Mouse (Mus musculus): Measurements from ENCODE around the gene Ice2.

The Ice2 gene

DNA sequence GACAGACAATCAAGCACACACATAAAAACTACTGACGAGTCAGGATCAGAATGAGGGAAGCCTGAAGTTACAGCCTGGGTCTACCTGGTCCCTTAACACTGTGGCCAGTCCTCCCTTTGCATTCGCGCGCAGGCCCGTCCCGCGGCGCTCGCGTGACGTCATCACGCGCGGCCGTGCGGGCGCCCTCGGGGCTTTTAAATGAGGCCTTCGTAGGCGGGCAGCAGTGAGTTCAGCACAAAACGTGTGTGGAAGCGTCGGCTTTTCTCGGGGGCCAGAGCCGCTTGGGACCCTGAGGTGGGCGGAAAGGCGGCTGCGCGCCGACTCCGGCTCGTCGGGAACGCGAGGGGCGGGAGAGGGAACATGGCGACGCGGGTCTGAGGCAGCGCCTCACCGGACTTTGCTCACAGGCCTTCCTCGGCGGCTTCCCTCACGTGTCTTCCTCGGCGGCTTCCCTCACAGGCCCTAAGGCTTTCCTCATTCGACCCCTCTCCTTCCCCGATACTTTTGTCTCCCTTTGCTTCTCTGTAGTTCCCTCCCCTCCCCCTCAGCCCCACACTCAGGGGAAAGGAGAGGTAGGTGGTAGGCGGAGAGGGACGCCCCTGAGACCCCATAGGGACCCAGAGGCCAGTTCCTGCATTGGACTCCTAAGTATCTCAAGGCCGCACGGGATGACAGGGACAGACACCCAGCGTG lies at the start of gene Ice2:
Ice2 (plus strand) TSS at position 147 of the 693 bp plus-strand sequence.
- CTCF ChIA-PET: interaction anchor here in 2 of 4 experiments (1.2 to 1.4 kb wide), 4 partner anchors 11 to 82 kb away, joined by 3 to 4 read pairs (median 4); no protein-coding TSS in a partner anchor
- POLR2A ChIA-PET: interaction anchor here in 2 of 4 experiments (0.7 to 1.5 kb wide), 6 partner anchors 8 to 82 kb away, joined by 3 to 4 read pairs (median 3); partner anchors contain the start of gene Anxa2 (in 1 of the 2)

DNA sequence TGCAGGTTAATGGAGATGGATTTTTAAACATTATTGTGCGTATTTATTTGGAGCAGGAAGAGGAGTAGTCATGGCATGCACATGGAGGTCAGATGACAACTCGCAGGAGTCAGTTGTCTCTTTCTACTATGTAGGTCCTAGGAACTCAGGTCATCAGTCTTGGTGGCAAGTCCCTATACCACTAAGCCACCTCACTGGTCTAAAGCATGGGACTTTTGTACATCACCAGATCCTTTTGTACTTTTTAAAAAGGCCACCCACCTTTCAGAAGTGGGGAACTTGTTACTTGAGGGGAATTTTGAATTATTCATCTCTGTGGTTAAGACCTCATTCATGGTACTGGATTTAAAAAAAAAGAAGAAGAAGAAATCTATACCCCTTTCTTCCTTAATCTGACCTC lies 48.2 kb upstream of the Ice2 start:
- ChIA-PET CTCF (no interaction called here), POLR2A (interaction anchor here in 1 of 4 experiments (0.8 kb wide), 1 partner anchor 11 kb away, joined by 3 read pairs; no protein-coding TSS in a partner anchor)

DNA sequence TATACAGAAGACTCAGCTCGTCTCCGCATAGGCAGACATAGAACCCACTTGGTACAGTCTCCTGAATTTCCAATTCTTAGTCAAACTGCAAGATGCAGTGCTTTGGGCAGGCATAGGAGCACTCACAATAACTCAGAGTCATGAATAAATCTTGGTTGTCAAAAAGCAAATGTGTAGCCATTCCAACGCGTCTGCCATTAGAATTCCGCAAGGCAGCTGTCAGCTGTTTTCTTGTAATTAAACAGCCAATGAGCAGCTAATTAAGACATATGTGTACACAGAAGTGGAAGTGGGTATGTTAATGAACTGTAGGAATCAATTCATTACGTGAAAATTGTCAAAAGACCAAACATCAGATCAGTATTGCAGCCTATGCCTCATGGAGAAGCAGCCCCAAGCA lies 43.5 kb upstream of the Ice2 start:
- ChIA-PET CTCF (interaction anchor here in 2 of 4 experiments (1.0 to 2.7 kb wide), 3 partner anchors 13 to 126 kb away, joined by 3 to 10 read pairs (median 8); no protein-coding TSS in a partner anchor), POLR2A (interaction anchor here in 2 of 4 experiments (0.8 to 1.9 kb wide), 3 partner anchors 10 to 26 kb away, joined by 3 to 6 read pairs (median 3); no protein-coding TSS in a partner anchor)

DNA sequence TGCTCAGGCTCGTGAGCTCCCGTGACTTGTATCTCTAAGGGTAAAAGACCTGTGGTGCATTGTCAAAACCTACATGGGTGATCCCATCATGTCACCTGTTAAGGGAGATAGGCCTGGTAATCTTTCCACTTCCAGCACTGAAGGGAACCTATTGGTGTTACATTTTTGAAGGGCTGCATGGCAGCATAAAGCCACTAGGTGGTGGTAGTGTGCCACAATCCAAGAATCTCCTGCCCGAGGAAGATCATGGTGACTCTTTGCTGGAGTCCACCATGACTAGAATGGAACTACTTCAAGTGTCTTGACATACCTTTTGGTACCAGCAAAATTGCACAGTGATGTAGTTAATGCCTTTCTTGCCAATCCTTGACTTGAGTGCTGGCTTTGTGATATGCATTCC lies 39.9 kb upstream of the Ice2 start:
- POLR2A ChIA-PET: interaction anchor here in 2 of 4 experiments (0.6 to 0.8 kb wide), 2 partner anchors 572 to 928 kb away, joined by 3 to 5 read pairs; no protein-coding TSS in a partner anchor
- CTCF ChIA-PET: interaction anchor here (0.6 to 2.5 kb wide), 21 partner anchors 9 to 929 kb away, joined by 3 to 34 read pairs (median 4); no protein-coding TSS in a partner anchor

DNA sequence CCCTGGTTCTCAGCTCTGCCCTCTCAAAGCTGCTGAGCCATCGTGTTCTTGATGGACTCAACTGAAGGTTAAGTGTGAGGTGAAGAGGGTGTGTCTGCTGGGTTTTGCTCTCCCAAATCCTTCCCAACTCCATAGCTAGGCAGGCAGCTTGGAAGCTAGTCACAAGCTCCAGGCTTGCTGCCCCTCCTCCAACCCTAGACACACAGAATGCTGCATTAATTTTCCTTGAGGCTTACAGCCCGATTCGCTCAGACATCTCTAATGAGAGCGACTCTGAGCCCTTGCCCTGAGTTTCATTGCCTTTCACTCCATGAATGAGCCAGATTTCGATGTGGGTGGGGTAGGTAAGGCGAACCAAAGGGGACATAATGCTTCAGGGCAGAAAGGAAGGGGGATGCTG lies 38.9 kb upstream of the Ice2 start:
- POLR2A ChIA-PET: interaction anchor here in 1 of 4 experiments (0.6 kb wide), 1 partner anchor 1089 kb away, joined by 5 read pairs; no protein-coding TSS in a partner anchor
- CTCF ChIA-PET: interaction anchor here in 3 of 4 experiments (0.6 to 2.5 kb wide), 16 partner anchors 8 to 585 kb away, joined by 3 to 34 read pairs (median 4); no protein-coding TSS in a partner anchor

DNA sequence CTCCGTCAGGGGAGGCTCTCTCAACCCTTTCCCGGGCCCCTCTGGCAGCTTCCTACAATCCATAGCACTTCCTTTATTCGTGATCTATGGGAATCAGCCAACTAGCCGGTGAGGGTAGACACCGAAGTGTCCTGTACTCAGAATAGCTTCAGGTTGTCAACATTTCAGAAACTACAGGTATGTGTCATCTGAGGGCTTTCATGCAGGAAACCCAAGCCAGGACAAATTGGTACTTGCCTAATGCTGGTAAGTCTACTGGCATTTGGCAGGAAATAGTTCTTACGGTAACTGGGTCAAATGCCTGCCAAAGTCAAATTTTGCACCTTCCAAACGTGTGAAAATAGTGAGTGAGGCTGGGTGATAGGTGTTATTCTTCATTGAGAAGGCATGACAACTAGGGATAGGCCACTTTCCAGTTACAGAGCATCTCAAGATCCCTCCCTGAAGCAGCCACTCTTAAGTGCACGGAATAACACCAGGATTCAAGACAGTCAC lies 35.7 kb upstream of the Ice2 start:
- CTCF ChIA-PET: interaction anchor here in 2 of 4 experiments (2.0 to 3.1 kb wide), 2 partner anchors 118 kb away, joined by 7 to 12 read pairs; no protein-coding TSS in a partner anchor

DNA sequence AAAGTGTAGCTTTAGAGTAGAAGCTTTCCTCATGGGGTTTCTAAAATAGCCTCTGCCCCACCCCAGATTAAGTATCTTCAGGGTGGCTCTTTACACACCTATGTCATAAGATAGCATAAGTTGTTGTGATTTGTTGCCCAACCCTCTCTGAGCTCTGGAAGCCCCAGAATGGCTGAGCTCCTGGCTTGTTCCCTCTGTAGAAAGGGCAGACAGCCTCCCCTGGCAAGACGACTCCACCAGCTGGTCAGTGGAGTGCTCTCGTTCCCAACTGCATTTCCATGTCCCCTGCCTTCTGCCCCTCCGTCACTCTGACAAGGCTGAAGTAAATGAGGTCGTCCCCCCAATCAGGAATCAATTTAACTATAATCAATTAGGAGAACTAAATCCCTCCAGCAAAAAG lies 34.9 kb upstream of the Ice2 start:
- ChIA-PET CTCF (interaction anchor here in 2 of 4 experiments (0.6 to 3.1 kb wide), 4 partner anchors 19 to 118 kb away, joined by 3 to 12 read pairs (median 5); no protein-coding TSS in a partner anchor), POLR2A (no interaction called here)

More for the DNA sequence above, 35.7 kb upstream of the Ice2 start:
- POLR2A ChIA-PET: interaction anchor here in 1 of 4 experiments (0.6 kb wide), 1 partner anchor 8 kb away, joined by 3 read pairs; no protein-coding TSS in a partner anchor

DNA sequence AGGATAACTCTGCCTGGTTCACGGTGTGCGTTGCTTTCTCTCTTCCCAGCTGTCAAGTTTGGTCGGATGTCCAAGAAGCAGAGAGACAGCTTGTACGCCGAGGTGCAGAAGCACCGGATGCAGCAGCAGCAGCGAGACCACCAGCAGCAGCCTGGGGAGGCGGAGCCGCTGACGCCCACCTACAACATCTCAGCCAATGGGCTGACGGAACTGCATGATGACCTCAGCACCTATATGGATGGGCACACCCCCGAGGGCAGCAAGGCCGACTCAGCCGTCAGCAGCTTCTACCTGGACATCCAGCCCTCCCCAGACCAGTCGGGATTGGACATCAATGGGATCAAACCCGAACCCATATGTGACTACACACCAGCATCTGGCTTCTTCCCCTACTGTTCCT lies 33.6 kb upstream of the Ice2 start:
- ChIA-PET POLR2A (interaction anchor here in 2 of 4 experiments (0.6 to 1.0 kb wide), 2 partner anchors 9 to 423 kb away, joined by 3 to 4 read pairs; no protein-coding TSS in a partner anchor), CTCF (interaction anchor here in 3 of 4 experiments (0.6 to 3.1 kb wide), 7 partner anchors 11 to 444 kb away, joined by 3 to 12 read pairs (median 4); no protein-coding TSS in a partner anchor)

DNA sequence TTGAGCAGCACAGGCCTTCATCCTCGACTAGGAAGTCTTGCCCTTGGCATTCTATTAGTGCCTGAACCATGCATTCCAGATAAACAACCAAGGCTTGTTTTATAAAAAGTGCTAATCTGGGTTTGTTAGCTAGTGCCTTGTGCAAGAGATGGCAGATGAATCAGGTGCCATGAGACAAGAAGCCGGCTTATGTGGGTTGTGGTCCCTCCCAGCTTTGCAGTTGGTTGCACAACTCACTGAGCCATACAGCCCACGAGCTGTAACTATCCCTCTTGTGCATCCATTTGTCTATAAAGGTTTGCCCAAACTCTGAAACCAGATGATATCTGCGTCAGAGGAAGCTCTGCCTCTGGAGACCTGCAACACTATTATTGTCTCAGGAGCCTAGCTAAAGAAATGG lies 30.7 kb upstream of the Ice2 start:
- ChIA-PET CTCF (interaction anchor here (0.6 to 4.3 kb wide), 13 partner anchors 9 to 313 kb away, joined by 3 to 19 read pairs (median 5); no protein-coding TSS in a partner anchor), POLR2A (no interaction called here)

DNA sequence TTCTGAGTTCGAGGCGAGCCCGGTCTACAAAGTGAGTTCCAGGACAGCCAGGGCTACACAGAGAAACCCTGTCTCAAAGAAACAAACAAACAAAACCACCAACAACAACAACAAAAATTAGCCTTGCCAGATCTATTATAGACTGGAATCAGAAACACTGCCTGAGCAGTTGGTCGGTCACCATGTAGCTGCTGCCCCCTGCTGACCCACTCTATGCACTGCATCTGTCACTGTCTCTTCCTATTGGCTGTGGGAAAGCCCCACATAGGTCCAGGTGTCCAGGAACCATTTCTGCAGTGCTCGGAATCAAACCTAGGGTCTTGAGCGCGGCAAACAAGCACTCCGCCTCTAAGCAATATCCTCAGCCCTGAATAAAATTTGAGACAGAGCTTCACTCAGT lies 29.6 kb upstream of the Ice2 start:
- CTCF ChIA-PET: interaction anchor here (0.8 to 4.3 kb wide), 17 partner anchors 9 to 314 kb away, joined by 3 to 19 read pairs (median 3); no protein-coding TSS in a partner anchor
- POLR2A ChIA-PET: interaction anchor here in 1 of 4 experiments (0.6 kb wide), 1 partner anchor 79 kb away, joined by 6 read pairs; no protein-coding TSS in a partner anchor

DNA sequence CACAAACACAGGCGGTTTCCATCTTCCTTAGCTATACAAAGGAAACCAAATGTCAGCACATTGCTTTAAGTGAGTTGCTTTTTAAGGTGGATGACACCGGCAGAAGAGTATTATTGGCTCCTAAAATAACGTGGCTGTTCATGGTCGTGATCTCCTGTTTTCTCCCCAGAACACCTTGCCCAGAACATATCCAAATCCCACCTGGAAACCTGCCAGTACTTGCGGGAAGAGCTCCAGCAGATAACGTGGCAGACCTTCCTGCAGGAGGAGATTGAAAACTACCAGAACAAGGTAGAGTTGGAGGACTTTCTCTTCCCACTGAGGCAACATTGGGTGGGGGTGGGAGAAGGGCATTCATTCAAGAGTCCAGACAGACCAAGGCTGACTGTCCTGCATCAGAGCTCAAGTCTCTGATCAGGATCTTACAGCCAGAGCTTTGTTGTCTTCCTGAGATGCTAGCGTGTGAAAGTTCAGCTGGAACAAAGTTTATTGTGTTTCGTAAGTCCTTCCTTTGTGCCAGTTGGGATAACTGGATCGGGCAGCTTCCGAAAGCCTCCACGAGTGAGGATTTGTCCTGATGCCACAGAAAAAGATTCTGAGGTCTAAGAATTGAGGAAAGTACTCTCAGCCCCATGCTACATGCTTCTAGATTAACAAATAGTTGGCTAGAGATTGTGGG lies 26.5 kb upstream of the Ice2 start:
- CTCF ChIA-PET: no interaction called here
- POLR2A ChIA-PET: interaction anchor here in 2 of 4 experiments (0.6 to 1.1 kb wide), 2 partner anchors 14 to 17 kb away, joined by 3 to 4 read pairs; no protein-coding TSS in a partner anchor

DNA sequence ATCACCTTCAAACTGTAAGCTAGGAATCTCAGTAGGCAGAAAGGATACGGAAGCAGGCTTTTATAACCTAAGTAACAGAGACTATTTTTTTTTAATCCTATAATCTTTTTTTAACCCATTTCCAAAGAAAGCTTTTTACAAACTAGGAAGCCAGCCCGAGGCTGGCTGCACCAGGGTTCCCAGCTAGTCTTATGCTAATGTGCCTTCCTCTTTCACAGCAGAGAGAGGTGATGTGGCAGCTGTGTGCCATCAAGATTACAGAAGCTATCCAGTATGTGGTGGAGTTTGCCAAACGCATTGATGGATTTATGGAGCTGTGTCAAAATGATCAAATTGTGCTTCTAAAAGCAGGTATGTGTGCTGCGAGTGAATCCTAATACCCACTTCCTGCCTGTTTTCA lies 24.8 kb upstream of the Ice2 start:
- POLR2A ChIA-PET: interaction anchor here in 1 of 4 experiments (1.3 kb wide), 1 partner anchor 9 kb away, joined by 4 read pairs; no protein-coding TSS in a partner anchor
- CTCF ChIA-PET: interaction anchor here (0.6 to 3.1 kb wide), 5 partner anchors 84 to 886 kb away, joined by 3 to 19 read pairs (median 5); no protein-coding TSS in a partner anchor

DNA sequence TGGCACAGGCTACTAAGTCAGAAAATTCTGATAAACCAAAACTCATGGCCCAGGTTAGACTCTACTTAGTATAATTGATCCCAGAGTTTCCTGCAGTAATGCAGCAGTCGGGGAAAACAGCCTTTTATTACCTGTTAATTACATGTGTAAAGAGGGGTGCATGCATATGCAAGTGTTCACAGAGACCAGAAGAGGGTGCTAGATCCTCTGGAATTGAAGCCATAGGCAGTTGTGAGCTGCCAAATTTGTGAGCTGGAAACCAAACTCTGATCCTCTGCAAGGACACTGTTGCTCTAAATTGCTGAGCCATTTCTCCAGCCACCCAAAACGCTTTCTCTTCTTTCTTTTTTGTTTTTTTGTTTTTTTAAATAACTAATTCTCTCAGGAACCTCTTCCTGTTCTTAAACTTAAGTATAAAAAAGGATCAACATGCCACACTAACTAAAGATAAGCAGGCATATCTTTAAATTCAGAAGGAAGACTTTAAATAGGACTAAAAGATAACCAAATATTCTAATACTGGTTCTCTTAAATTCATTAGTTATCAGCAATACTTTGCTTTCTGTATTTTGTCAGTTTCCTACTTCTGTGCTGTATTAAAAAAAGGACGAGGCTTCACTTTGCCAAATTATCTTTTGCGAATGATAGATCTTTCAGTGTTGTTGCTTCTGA lies 20.6 kb upstream of the Ice2 start:
- POLR2A ChIA-PET: interaction anchor here in 2 of 4 experiments (0.7 to 1.0 kb wide), 3 partner anchors 13 to 102 kb away, joined by 3 to 4 read pairs (median 3); no protein-coding TSS in a partner anchor
- CTCF ChIA-PET: interaction anchor here in 3 of 4 experiments (0.5 to 2.7 kb wide), 24 partner anchors 9 to 454 kb away, joined by 3 to 64 read pairs (median 5); no protein-coding TSS in a partner anchor

DNA sequence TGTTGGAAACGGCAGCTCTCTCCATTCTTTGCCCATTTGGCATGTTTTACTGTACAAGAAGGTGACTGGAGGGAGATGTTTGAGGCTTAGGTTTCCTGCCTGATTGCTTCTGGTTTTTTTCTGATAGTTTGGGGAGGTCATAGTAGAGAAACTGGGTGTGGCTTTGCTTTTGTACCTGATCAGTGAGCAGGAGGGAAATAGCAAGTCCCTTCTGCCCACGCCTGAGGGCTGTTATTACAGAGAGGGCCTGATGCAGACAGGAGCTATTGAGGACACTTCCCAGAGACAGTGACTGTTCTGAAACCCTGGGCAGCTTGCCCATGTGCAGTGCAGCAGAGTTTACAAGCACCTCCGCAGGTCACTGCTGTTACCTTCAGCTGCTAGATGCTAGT lies 20.1 kb upstream of the Ice2 start:
- ChIA-PET POLR2A (interaction anchor here in 1 of 4 experiments (1.0 kb wide), 1 partner anchor 102 kb away, joined by 4 read pairs; no protein-coding TSS in a partner anchor), CTCF (interaction anchor here in 3 of 4 experiments (0.5 to 2.7 kb wide), 24 partner anchors 9 to 454 kb away, joined by 3 to 64 read pairs (median 5); no protein-coding TSS in a partner anchor)

DNA sequence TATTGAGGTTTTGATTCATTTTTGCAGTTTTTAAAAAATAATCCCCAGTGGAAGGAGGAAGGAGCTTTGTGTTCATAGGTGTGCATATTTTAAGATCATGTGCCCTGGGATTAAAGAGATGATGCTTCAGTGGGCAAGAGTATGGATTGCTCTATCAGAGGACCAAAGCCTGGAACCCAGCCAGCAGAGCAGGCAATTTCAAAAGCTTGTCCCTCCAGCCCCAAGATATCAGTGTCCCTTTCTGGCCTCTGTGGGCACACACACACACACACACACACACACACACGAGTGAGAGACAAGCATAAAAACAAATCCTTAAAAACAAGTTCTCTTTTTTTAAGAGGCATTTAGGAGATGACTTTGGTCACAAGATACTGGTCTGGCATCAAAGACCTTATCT lies 17.2 kb upstream of the Ice2 start:
- POLR2A ChIA-PET: no interaction called here

DNA sequence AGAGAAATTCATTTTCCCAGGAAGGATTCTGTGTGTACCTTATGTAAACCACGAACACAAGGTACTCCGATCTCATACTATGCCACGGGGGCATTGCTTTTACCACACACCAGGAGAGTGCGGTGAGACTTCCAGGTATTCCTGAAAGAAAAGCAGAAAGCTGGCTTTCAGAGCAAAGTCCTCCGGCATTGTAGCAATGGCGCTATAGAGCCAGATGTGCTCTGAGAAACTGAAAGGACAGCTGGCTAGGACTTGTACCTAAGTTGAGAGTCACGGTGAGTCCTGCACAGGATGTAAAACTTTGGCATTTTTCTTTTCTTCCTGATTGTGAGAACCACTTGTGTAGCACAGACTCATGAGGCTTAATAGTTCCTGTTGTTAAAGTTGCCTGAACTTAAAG lies 16.0 kb upstream of the Ice2 start:
- ChIA-PET CTCF (interaction anchor here (0.6 to 1.5 kb wide), 9 partner anchors 14 to 1191 kb away, joined by 3 to 6 read pairs (median 4); no protein-coding TSS in a partner anchor), POLR2A (interaction anchor here in 1 of 4 experiments (0.8 kb wide), 1 partner anchor 12 kb away, joined by 3 read pairs; no protein-coding TSS in a partner anchor)

More for the DNA sequence above, 17.2 kb upstream of the Ice2 start:
- CTCF ChIA-PET: interaction anchor here in 1 of 4 experiments (1.6 kb wide), 1 partner anchor 100 kb away, joined by 6 read pairs; no protein-coding TSS in a partner anchor

DNA sequence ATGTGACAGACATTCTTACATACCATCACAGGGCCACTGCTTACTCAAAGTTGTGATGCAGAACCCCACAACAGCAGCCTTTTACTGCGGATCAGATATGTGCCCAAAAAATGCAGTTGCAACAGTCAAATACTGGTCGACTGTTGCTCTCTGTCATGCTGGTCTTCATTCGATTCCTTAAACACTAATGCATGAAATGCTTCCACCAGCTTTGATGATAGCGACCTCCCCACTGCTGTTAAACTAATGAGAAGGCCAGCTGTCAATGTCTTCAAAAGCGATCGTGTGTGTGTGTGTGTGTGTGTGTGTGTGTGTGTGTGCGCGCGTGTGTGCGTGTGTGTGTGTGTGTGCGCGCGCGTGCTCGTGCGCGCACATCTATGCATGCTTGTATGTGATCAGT lies 13.2 kb upstream of the Ice2 start:
- POLR2A ChIA-PET: no interaction called here
- CTCF ChIA-PET: interaction anchor here in 3 of 4 experiments (0.6 to 1.1 kb wide), 8 partner anchors 17 to 1843 kb away, joined by 3 to 4 read pairs (median 4); no protein-coding TSS in a partner anchor
